Mouse (Mus musculus) cerebellum, adult (tissue): Measurements from ENCODE around the gene Cgrrf1.
A peak's percentile ranks its signal among the peaks of the same experiment; 100 is the strongest.

Source experiments
- ATAC-seq: cut with Nextera tagmentation; 2 replicates; pipeline ENCODE4 v1.9.2; 2017; ENCODE audit warnings: mild to moderate bottlenecking, moderate library complexity, mixed read lengths; ENCODE audit not compliant: insufficient number of reproducible peaks, low FRiP score, low TSS enrichment

The Cgrrf1 gene

DNA sequence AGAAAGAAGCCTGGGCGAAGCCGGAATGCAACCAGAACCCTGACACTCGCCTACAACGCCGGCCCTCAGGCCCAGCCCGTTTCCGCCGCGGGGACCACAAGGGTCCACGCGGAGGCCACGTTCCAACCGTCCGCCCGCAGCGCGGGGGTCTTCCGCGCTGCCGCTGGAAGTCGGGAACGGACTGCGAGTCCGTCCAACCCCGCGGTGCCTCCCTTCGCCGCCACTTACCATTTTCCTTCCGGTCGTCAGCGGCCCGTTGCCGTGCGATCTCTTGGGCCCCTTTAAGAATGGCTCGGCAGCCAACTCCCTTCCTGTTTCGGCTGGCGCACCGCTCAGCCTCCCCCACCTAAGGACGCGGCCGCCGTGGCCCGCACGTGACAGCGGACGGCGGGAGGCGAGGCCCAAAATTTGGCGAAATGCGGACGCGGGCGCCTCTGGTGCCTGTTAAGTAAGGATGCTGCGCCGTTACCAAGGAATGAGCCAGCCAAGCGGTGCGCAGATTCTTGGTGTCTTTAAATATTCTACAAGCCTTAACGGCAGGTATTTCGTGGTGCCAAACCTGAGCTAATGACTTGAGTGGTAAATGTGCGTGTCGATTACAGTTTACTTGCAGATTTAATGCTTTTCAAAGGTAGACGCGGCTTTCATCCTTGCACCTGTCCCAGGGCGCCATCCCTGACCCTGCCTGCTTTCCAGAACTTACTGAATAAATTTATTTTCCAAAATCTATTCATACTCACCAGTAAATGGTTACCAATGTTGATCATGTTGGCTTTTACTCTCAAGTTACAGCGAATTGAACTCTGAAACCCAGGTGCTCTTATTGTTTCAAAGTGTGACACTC lies 9.8 kb upstream of the Cgrrf1 start, which contains the start of gene Gmfb:
Gene Gmfb (minus strand): TSS at position 370 of the 844 bp plus-strand sequence.
- peak; percentile 86 for ATAC-seq

DNA sequence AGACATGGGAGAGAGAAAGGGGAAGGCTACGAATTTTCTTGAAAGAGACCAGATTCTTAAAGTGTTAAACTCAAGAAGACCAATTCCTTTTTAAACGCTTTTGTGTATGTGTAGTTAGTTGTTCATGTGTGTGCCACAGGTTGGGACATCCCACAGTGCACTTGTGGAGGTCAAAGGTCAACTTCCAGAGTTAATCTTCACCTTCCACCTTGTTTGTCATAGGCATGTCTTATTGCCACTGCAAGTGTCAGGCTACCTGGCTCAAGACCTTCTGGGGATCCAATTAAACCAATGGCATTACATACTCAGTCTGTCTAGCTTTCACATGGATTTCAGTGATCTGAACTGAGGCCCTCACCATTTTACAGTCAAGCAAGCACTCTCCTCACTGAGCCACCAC lies 7.9 kb upstream of the Cgrrf1 start:
- no peak for ATAC-seq

DNA sequence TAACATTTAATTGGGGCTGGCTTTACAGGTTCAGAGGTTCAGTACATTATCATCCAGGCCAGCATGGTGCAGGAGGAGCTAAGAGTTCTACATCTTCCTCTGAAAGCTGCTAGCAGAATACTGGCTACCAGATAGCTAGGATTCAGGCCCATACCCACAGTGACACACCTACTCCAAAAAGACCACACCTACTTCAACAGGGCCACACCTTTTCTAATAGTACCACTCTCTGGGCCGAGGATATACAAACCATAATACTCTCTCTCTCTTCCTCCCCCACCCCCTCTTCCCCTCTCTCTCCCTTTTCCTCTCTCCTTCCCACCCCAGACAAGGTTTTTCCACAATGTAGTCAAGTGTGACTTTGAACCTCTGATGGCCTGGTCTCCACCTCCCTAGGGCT lies 4.5 kb upstream of the Cgrrf1 start:
- ATAC-seq = no peak

DNA sequence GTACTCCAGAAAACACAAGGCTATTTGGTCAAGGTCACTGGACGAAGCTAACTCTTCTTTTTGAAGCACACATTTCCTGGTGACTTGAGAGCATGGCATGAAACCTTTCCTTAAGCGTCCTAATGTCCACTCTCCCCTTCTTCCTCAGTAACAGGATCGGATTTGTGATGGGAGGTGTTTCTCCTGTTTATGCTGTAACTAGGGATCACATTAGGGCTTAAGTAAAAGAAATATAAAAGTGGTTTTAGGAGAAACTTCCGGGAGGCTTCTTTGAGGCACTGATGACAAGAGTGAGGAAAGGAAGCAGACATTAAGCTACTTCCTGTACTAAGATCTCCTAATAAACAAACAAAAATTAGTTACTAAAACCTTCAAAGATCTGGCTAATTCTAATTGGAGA lies 630 bp upstream of the Cgrrf1 start:
- no peak for ATAC-seq

DNA sequence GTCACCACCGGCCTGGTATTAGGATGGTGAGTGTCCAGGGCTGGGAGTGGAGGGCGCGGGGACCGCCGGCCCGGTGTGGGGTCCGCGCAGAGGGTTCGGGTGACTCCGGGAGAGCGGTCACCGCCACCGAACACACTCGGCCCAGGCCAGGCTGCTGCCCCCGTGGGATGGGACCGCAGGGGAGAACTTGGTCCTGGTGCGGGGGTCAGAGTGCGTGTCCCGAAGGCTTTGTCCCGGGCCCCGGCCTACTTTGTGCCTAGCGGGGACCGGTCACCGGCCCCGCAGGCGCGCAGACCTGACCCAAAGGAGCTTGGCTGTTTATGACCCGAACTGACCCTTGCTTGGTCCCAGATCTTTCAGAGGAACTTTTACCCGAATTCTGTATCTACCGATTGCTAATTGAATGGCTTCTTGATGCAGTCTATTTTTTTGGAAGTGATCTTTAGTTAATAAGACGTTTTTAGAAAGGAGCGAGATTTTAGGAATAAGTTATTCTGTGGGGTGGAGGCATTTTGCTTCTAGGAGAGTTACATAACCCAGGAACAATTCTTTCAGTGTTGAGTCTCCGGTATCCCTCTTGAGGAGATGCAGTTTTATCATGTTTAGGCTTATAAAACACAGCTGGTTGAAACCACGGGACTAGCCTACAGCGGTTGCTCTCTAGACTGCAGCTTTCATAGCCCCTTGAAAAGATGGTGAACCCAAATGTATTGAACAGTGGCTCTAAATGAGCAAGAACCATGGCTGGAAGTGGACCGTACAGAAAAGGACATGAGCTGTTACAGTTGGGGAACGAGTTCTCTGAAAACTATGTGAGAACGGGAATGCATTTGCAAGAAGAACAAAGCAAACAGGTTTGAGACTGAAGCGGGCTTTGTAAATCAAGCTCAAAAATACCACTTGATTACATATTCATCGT lies 688 bp downstream of the Cgrrf1 start:
- no peak; the same call in none of the 2 replicates for ATAC-seq

DNA sequence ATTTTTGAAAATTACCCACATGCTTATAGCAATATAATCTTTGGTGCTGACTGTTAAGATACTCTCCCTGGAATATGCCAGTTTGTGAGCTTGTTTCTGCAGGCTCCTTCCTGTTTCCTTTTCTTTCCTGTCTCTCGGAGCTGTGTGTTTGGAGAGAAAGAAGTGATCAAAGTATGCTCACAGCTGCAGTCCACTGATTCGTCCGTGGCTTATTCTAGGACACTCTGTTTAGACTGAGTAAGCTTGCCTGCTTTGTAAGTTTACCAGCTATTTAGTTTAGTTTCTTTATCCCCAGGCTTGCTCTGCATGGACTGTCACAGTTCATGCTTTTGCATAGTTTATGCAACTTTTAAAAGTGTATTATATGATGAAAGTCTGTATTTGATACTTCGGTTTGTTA lies 7.4 kb downstream of the Cgrrf1 start:
- ATAC-seq = no peak

DNA sequence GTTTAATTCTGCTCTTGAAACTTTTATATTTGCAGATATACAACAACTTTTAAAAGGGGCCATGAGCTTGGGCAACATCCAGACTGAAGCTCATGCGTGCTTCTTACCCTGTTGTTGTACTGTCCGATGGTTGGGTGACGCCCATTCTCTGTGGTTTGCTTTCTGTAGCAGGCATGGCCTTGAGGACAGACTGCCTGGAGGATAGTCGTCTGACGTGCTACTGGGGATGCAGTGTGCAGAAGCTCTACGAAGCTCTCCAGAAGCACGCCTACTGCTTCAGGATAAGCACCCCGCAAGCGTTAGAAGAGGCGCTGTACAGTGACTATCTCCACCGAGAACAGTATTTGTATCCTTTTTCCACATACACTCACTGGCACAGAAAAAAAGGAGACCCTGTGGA lies 13.8 kb downstream of the Cgrrf1 start:
- ATAC-seq = no peak

DNA sequence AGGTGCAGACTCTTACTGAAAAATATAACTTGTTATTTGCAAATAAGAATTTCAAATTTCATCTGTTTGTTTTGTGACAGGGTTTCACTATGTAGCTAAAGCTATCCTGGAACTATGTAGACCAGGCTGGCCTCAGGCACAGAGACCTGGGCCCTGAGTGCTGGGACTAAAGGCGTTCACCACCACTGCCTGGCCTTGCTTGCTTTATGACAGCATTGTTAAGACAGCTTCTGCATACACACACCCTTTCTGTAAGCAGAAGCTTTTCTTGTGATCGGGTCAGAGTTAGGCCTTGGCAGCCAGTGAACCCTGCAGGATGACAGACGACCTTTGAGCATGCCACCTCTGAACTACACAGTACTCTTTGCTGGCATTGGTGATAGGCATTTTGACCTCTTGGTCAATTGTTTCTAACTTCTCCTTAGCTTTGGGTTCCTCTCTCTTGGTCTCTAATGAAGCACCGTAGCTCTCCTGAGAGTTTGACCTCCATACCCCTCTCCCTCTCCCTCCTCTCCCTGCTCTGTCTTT lies 16.2 kb downstream of the Cgrrf1 start:
- ATAC-seq = no peak

DNA sequence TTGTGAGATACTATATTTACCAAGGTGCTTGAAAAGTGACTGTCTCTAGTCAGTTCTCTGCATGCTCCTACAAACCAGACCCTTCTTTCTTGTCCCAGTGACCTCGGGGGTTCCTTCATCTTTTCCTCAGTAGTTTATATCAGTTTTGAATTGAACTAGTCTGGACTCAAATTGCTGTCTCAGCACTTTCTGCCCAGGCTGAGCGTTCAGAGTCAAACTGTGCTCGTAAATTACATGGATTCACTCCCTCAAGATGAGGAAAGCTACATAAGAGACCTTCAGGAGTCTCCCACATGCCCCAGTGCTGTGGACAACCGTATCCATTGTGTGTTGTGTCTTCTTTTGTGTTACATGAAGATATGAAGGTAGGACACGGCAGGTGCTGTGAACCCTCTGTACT lies 16.8 kb downstream of the Cgrrf1 start:
- no peak for ATAC-seq

DNA sequence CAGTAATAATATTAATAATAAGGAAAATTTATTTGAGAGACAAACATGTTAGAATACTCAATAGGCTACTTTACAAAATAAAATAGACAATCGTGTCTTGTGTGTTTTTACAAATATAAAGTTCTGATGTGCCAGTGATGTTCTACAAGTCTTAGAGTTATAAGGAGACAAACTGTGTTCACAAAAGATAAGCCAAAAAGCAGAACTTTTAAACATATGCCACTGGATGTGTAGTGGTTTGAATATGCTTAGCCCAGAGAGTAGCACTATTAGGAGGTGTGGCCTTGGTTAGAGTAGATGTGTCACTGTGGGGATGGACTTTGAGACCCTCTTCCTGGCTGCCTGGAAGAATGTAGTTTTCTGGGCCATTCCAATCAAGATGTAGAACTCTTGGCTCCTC lies 17.8 kb downstream of the Cgrrf1 start:
- ATAC-seq = no peak

DNA sequence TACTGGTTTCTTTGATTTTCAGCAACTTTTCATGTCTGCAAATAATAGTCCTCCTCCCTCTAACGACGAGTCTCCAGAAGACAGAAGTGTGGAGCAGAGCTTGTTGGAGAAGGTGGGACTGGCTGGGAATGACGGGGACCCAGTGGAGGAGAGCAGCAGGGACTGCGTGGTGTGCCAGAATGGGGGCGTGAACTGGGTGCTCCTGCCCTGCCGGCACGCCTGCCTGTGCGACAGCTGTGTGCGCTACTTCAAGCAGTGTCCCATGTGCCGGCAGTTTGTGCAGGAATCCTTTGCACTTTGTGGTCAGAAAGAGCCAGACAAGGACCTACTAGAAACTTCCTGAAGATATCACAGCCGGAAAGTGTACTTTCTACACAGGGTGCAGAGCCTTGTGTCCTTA lies 21.8 kb downstream of the Cgrrf1 start:
- no peak for ATAC-seq

DNA sequence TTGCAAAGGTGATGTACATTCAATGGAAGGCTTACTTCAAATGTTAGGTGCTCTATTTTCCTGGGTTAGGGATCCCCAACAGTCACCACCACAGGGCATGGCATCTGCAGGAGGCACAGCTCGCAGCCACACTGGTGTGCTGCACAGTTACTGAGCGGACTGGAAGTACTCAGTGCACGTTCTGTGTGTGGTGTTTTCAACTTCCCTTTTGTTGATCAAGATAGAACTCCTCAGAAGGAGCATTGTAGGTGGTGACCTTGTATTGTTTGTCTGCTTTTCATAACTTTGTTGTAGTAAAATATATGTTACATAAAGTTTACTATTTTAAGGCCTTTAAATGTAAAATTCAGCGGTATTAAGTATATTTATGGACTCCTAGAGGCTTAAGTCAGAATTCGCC lies 31.0 kb downstream of the Cgrrf1 start:
- no peak for ATAC-seq

DNA sequence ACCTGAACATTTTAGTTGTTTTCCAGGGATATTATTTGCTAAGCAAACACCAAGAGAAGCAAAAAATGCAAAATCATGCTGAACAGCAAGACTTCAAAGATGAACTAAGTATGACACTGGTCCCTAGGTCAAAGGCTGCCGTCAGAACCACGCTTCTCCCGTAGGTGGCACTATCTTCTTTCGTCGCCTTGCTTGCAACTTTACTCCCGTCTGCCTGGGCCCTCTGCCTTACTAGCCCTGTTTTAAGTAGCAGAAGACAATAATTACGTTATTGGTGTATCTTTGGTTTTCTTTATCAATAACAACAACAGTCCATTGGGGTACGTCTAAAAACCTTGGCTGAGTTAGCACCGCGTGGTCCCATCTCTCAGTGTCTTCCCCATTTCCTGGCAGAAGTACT lies 49.0 kb downstream of the Cgrrf1 start:
- no peak for ATAC-seq

DNA sequence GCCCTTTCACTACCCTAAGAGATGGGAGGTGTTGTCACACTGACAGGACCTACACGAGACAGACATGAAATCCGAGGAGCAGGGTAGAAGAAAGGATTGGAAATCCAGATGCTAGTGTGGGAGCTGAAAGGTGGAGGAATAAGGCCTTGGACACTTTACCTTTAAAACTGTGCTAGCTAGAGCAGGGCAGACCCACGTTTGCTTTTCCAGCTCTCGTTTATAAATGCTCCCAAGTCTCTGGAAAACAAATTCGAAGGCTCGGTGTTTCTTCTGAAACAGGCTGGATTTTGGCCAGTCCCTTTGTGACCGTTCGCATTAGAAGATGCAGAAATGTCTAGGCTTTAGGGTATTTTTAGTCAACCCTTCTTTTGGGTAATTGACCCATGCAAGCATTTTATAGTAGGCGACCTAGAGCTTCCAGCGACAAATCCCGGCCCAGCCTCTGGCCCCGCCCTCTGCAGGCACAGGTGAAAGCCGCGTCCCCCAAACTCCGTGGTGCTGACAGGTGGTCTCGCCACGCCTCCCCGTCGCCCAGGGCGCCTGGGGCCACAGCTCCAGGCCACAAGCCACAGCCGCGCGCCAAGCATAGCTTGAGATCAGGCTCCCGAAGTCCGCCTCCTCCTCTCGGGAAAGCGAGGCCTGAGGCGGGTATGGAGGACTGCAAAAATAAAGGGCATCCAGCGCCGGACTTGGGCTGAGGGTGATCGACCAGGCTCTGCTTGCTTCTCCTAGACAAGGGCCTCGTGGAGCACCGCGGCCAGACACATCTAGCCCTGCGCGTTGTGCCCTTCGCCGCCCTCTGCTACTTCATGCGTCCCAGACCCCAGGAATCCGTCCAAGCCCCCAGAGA lies 49.9 kb downstream of the Cgrrf1 start:
- ATAC-seq = peak; percentile 14

DNA sequence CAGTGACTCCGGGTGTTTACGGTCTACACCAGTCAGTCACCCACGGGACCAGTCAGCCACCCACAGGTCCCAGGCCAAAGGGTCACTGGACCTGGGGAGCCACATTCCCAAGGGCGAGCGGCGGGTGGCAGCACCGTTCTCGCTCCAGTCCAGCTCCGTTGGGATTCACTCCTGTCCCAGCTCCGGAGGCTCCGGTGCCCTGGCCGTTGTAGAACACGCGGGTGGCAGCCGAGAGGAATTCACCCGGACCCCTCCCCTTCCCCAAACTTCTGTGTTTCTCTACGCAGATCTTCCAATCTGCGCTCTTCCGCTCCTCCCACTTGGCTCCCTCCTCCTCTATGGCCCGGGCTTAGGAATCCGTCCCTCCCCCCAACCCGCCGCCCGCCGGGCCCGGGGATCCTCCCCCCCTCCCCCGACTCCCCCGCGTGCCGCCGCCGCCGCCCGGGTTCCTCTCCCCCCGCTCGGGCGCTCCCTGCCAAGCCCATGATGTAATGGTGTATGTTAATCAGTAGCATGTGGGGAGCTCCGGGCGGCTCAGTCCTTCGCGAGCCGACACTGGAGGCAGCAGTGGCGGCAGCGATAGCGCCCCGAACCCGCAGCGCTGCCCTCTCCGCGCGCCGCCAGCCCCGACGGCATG lies 50.6 kb downstream of the Cgrrf1 start, which contains the start of gene Samd4:
Gene Samd4 (plus strand): TSS at position 424 of the 637 bp plus-strand sequence.
- ATAC-seq = peak; percentile 28

DNA sequence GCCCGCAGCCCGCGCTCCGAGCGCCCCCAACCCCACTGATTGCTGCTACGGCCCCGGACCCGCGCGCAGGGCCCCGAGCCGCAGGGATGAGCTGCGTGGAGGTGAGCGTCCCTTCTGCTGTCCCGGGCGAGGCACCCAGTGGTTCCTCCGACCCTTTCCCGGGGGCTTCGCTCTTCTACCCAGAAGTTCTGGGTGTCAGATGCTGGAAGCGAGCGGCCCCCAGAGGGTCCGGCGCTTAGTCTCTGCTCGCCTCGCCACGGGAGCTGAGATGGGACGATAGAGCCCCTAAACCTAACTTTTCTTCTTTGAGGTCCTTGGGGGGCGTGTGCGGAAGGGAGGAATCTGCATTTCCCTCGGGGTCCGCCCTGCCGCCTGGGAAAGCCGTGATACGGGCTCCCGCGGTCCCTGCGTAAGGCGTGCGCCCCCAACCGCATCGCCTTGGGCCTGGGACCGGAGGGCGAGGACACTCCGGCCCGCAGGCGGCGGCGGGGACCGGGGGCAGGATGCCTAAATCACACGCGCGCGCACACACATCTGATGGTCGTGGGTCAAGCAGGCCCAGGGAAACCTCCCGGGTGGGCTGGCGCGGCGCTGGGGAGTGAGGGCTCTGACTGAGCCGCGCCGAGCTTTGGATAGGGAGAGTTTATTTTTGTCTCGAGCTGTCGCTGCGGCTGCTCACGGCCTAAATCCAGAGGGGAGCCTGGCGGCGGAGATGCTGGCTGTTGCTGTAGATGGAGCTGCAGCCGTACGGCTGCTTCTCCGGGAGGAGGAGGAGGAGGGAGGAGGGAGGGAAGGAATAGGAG lies 51.3 kb downstream of the Cgrrf1 start:
- ATAC-seq = peak; percentile 37; the same call in 1 of the 2 replicates

DNA sequence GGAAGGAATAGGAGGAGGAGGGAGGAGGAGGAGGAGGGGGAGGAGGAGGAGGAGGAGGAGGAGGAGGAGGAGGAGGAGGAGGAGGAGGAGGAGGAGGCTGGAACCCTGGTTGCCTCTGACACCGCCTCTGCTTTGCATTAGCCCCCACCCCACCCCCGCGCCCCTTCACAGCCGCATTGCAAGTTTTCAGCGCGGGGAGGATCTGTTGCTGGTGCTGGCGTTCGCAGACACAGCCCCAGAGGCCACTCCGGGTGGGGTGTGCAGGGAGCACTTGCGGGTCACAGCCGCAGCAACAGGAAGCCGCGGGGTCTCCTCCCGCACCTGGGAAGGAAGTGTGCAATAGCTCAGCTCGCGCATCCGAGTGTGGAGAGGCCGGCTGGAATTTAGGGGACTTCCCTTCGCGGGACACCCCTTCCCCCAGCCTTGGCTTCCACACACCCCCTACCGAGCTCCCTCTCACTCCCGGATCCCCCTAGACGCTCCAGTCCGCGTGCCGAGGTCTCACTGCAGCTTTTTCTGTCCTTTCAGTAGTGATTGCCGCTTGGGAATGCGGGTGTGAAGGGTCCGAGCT lies 52.0 kb downstream of the Cgrrf1 start:
- ATAC-seq = no peak

DNA sequence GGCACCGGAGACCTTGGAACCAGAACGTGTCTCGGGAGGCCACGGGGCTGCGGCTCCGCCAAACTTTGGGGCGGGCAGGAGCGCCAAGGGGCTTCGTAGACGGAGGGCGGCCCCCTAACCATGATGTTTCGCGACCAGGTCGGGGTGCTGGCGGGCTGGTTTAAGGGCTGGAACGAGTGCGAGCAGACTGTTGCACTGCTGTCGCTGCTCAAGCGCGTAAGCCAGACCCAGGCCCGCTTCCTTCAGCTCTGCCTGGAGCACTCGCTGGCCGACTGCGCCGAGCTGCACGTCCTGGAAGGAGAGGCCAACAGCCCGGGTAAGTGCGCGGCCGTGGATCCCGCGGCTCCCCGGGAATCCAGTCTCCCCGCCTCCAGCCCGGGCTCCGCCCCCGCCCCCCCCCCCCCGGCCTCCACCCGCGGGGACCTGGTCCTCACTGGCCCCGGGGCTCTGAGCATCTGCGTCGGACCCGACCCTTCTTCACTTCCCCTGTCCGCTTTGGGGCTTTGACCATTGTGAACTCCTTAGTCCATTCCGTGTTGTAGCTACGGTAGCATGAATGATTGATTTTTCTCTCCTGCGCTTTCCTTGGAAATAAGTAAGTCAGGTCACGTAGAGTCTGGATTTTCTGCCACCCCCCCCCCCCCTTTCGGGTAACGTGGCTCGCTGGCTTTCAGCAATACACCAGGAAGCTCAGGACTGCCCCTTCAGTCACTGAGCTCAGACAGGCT lies 52.9 kb downstream of the Cgrrf1 start:
- ATAC-seq = peak; percentile 9; the same call in 1 of the 2 replicates
